Mouse (Mus musculus) regulatory T cell (primary cell): Measurements from ENCODE around the gene Ndufs7.
"Not testable (repeated sequence)": the region's sequence is repeated elsewhere in the genome, so short reads cannot be mapped to it uniquely, and the experiment has no call there.

Source experiments
- in situ Hi-C: fragments of 300-600 bp; cut with MboI, MseI; formaldehyde crosslinking; loops from one replicate; pipeline ENCODE4 v1.15.1; 2025; ENCODE audit warnings: high pct_unique_total_duplicates

Gene Ndufs7

GRCm38 (mm10) chr10:80248971-80249640 is at the start of gene Ndufs7:
Ndufs7 (plus strand) TSS chr10:80249121.
- in situ Hi-C loops, result loop anchor here (5.0 kb wide), 1 partner anchor 72 kb away; the partner anchor contains the start of gene Efna2

- in situ Hi-C loops, result loop anchor here (10.0 kb wide), 1 partner anchor 825 kb away; the partner anchor contains the start of gene Diras1
Measured at GRCm38 (mm10) chr10:80199440-80200008, 49.4 kb upstream of the Ndufs7 start.

- in situ Hi-C loops, result no loop called here
Measured at GRCm38 (mm10) chr10:80200485-80200884, 48.4 kb upstream of the Ndufs7 start.

GRCm38 (mm10) chr10:80204055-80204454 is 44.9 kb upstream of the Ndufs7 start:
- in situ Hi-C loops, result no loop called here

GRCm38 (mm10) chr10:80207201-80207600 is 41.7 kb upstream of the Ndufs7 start:
- in situ Hi-C loops, result no loop called here

GRCm38 (mm10) chr10:80207676-80208075 is 41.2 kb upstream of the Ndufs7 start:
- in situ Hi-C loops, result no loop called here

GRCm38 (mm10) chr10:80208248-80208647 is 40.7 kb upstream of the Ndufs7 start:
- in situ Hi-C loops, result no loop called here

- in situ Hi-C loops, result no loop called here
Measured at GRCm38 (mm10) chr10:80208841-80209371, 40.0 kb upstream of the Ndufs7 start.

- in situ Hi-C loops, result not testable (repeated sequence)
Measured at GRCm38 (mm10) chr10:80211547-80212103, 37.3 kb upstream of the Ndufs7 start.

- in situ Hi-C loops, result no loop called here
Measured at GRCm38 (mm10) chr10:80215048-80215772, 33.7 kb upstream of the Ndufs7 start.

GRCm38 (mm10) chr10:80220676-80221075 is 28.2 kb upstream of the Ndufs7 start:
- in situ Hi-C loops, result no loop called here

- in situ Hi-C loops, result not testable (repeated sequence)
Measured at GRCm38 (mm10) chr10:80223137-80223536, 25.8 kb upstream of the Ndufs7 start.

- in situ Hi-C loops, result no loop called here
Measured at GRCm38 (mm10) chr10:80226071-80226415, 22.9 kb upstream of the Ndufs7 start.

- in situ Hi-C loops, result no loop called here
Measured at GRCm38 (mm10) chr10:80226416-80227165, 22.3 kb upstream of the Ndufs7 start, which contains the start of gene Mum1. Mum1 (plus strand) TSS chr10:80226434.

- in situ Hi-C loops, result no loop called here
Measured at GRCm38 (mm10) chr10:80227166-80227539, 21.8 kb upstream of the Ndufs7 start.

GRCm38 (mm10) chr10:80227877-80228775 is 20.8 kb upstream of the Ndufs7 start:
- in situ Hi-C loops, result no loop called here

- in situ Hi-C loops, result no loop called here
Measured at GRCm38 (mm10) chr10:80236145-80236825, 12.6 kb upstream of the Ndufs7 start.

- in situ Hi-C loops, result no loop called here
Measured at GRCm38 (mm10) chr10:80237020-80237419, 11.9 kb upstream of the Ndufs7 start.

- in situ Hi-C loops, result no loop called here
Measured at GRCm38 (mm10) chr10:80238306-80238705, 10.6 kb upstream of the Ndufs7 start.

- in situ Hi-C loops, result no loop called here
Measured at GRCm38 (mm10) chr10:80239791-80240190, 9.1 kb upstream of the Ndufs7 start.
